Comparison of ENCODE assay signal across 11 mouse cellular contexts in genomic region chr9:90259400-90259950, GRCm38 (mm10). TPM values are rescaled to one million over a fixed set of nuclear protein-coding genes. Genes with fewer than 3 reads are reported as not detected.
A peak's percentile ranks its signal among the peaks of the same experiment; 100 is the strongest.
DNase-seq lines count a peak whose midpoint lies in the region; ATAC-seq and TF ChIP-seq lines count a peak whose summit lies in the region.
"Had no signal": no experiment of that assay in that cellular context is flagged by ENCODE, and none has a peak within 500 bp of the region (broad histone marks: within the 10 kb centered on the region; RNA-seq: fewer than 3 reads in every experiment).

No protein-coding gene starts in this region.

- TF ChIP-seq POLR2A in heart, adult 2 months (IDR thresholded peaks at IDR 0.05; ENCODE audit: insufficient read depth, low read depth, low read length): no peak

- H3K4me1 ChIP-seq in heart, adult 2 months (ENCODE audit: control insufficient read depth, insufficient read depth, low read length): peaks cover 29% of the 10 kb centered on the region
- peaks cover 29% of the 10 kb centered on the region for H3K4me1 ChIP-seq in lung, postnatal 0 days (ENCODE audit: insufficient read depth, low read depth, low read length)
- no peaks in the 10 kb centered on the region; the same call in 1 of the 2 replicates for H3K4me1 ChIP-seq in hindbrain, embryonic 16.5 days (ENCODE audit: control insufficient read depth, insufficient read depth, low read depth, low read length)

- peaks cover 2% of the 10 kb centered on the region; the same call in 1 of the 2 replicates for H3K79me2 ChIP-seq in heart, adult 2 months (replicated peaks; ENCODE audit: control insufficient read depth, insufficient read depth, low read length)

- DNase-seq in heart, adult 2 months: peak in 1 of 2 experiments; percentile 29
- DNase-seq in heart, postnatal 10 days: no peak
- peak; percentile 14 for DNase-seq in lung, postnatal 10 days
- no peak for DNase-seq in lung, postnatal 0 days (ENCODE audit: low spot score)
- DNase-seq in thymus, postnatal 4 days: peak; percentile 58
- DNase-seq in Muller cell, postnatal 12 days (ENCODE audit: inconsistent ontology term): no peak
- DNase-seq: adrenal gland, adult 8-10 months; cerebellum, adult 18-20 months; kidney, adult 2 months had no signal

- H3K9me3 ChIP-seq in lung, postnatal 0 days (ENCODE audit: low read length): no peaks in the 10 kb centered on the region
- H3K9me3 ChIP-seq in hindbrain, embryonic 16.5 days (ENCODE audit: control insufficient read depth, low read length): no peaks in the 10 kb centered on the region

- TF ChIP-seq EP300 in heart, adult 2 months (IDR thresholded peaks at IDR 0.05; ENCODE audit: insufficient read depth, low read depth, low read length): no peak
- no peak for TF ChIP-seq EP300 in lung, postnatal 0 days (IDR thresholded peaks at IDR 0.05)

- no peak overlapping the region for H3K4me3 ChIP-seq in heart, adult 2 months
- no peak overlapping the region for H3K4me3 ChIP-seq in lung, postnatal 0 days (ENCODE audit: low read depth, low read length)
- H3K4me3 ChIP-seq in hindbrain, embryonic 16.5 days (ENCODE audit: low read length): no peak overlapping the region

- H3K27ac ChIP-seq in heart, adult 2 months: peak overlapping the region; percentile 38
- H3K27ac ChIP-seq in lung, postnatal 0 days (ENCODE audit: low read length): no peak overlapping the region
- no peak overlapping the region for H3K27ac ChIP-seq in hindbrain, embryonic 16.5 days (ENCODE audit: low read depth, low read length)

- no peak for TF ChIP-seq CTCF in heart, adult 2 months (IDR thresholded peaks at IDR 0.05)
- TF ChIP-seq CTCF in lung, postnatal 0 days (IDR thresholded peaks at IDR 0.05): no peak

- no peak overlapping the region for H3K9ac ChIP-seq in heart, adult 2 months (ENCODE audit: low read depth, low read length)
- no peak overlapping the region for H3K9ac ChIP-seq in lung, postnatal 0 days (replicated peaks; ENCODE audit: low read depth)
- H3K9ac ChIP-seq in hindbrain, embryonic 16.5 days (ENCODE audit: low read depth, low read length): no peak overlapping the region

- intact Hi-C loops in heart, adult 2 months (cut with DNase I): no loop called here
- intact Hi-C loops in heart, postnatal 10 days (cut with DNase I): no loop called here

- no peak overlapping the region for H3K4me2 ChIP-seq in lung, postnatal 0 days (replicated peaks; ENCODE audit: low read depth, low read length)
- H3K4me2 ChIP-seq in hindbrain, embryonic 16.5 days (ENCODE audit: low read length): no peak overlapping the region

- peaks cover 2% of the 10 kb centered on the region for H3K36me3 ChIP-seq in heart, adult 2 months (ENCODE audit: control insufficient read depth, insufficient read depth, low read length)
- H3K36me3 ChIP-seq in lung, postnatal 0 days (ENCODE audit: insufficient read depth, low read length): 0 out of 2 replicates have a peak, but pooled peaks cover 5% of the 10 kb centered on the region
- no peaks in the 10 kb centered on the region for H3K36me3 ChIP-seq in hindbrain, embryonic 16.5 days (ENCODE audit: control insufficient read depth, insufficient read depth, low read length)

- no peak for ATAC-seq in lung, postnatal 0 days
- ATAC-seq in megakaryocyte, adult 5-6 weeks (ENCODE audit: poor library complexity, severe bottlenecking): peak; percentile 34
- no peak for ATAC-seq in hindbrain, embryonic 16.5 days

- WGBS in heart, adult 2 months: 64% methylated on average over 12 of the region's 12 CpGs
- WGBS in lung, postnatal 0 days: 73% methylated on average over 12 of the region's 12 CpGs
- 94% methylated on average over 12 of the region's 12 CpGs for WGBS in hindbrain, embryonic 16.5 days

- no peaks in the 10 kb centered on the region for H3K27me3 ChIP-seq in heart, adult 2 months (ENCODE audit: control insufficient read depth, insufficient read depth, low read length)
- no peaks in the 10 kb centered on the region for H3K27me3 ChIP-seq in lung, postnatal 0 days (replicated peaks; ENCODE audit: insufficient read depth, low read length)
- H3K27me3 ChIP-seq in hindbrain, embryonic 16.5 days (replicated peaks; ENCODE audit: control insufficient read depth, insufficient read depth, low read length): no peaks in the 10 kb centered on the region

RNA-seq across cellular contexts. Expression of gene Tbc1d2b, which starts 11.1 kb away (rescaled TPM):
- 10 to 100 TPM in 1 of 2 experiments, 1 to 10 TPM in 1; 9.6 to 10.1 TPM for total RNA-seq in heart, adult 2 months (2021)
- polyA plus RNA-seq in heart, adult 2 months (2012; rRNA removed): 10.3 and 14.6 TPM in 2 replicates
- 10 to 100 TPM; 16.8 to 21.6 TPM for total RNA-seq in heart, postnatal 10 days (2021)
- polyA plus RNA-seq in lung, postnatal 0 days (2015; fragmentation: Nextera tagmentation; extraction: Ambion mirVana): 9.5 and 11.0 TPM in 2 replicates
- 38.7 and 58.8 TPM in 2 replicates for total RNA-seq in megakaryocyte, adult 5-6 weeks (2015)
- total RNA-seq in megakaryocyte, adult 5-6 weeks (2017): 42.1 and 44.6 TPM in 2 replicates
- 5.1 and 6.3 TPM in 2 replicates for polyA plus RNA-seq in hindbrain, embryonic 16.5 days (2015; fragmentation: Nextera tagmentation; extraction: Ambion mirVana)

Comparison
In these comparisons a context has a peak if more than half of its experiments do, and no peak if none do; other contexts are left out.
1. DNase-seq: peak in lung, postnatal 10 days (single experiment) and thymus, postnatal 4 days (single experiment); none in heart, postnatal 10 days (0 of 2), lung, postnatal 0 days (single experiment) and Muller cell, postnatal 12 days (single experiment).